Mouse (Mus musculus) lung, postnatal 14 days (tissue): ENCODE results near the gene Rasgrp4.

Experiments used
- DNase-seq: peaks from one replicate; pipeline ENCODE4 v3.0.0; 2021

Gene Rasgrp4

GRCm38 (mm10) chr7:29148771-29149170 lies 14.1 kb downstream of the Rasgrp4 start:
- no peak for DNase-seq

GRCm38 (mm10) chr7:29151486-29151885 lies 16.8 kb downstream of the Rasgrp4 start:
- DNase-seq: no peak

GRCm38 (mm10) chr7:29154018-29154720 lies 19.5 kb downstream of the Rasgrp4 start:
- no peak for DNase-seq

GRCm38 (mm10) chr7:29155196-29155837 lies 20.7 kb downstream of the Rasgrp4 start:
- peak; percentile 92 for DNase-seq

- peak; percentile 86 for DNase-seq
These were observed 21.5 kb downstream of the Rasgrp4 start, which contains the start of gene Fam98c for GRCm38 (mm10) chr7:29155838-29156782. TSS of gene Fam98c (minus strand) at chr7:29156234.

- DNase-seq: no peak
These were observed 23.6 kb downstream of the Rasgrp4 start for GRCm38 (mm10) chr7:29158264-29158663.

GRCm38 (mm10) chr7:29162294-29162693 lies 27.6 kb downstream of the Rasgrp4 start:
- no peak for DNase-seq

- DNase-seq: peak; percentile 68
These were observed 28.3 kb downstream of the Rasgrp4 start for GRCm38 (mm10) chr7:29162750-29163525.

- no peak for DNase-seq
These were observed 33.0 kb downstream of the Rasgrp4 start for GRCm38 (mm10) chr7:29167656-29168055.

GRCm38 (mm10) chr7:29168121-29168695 lies 33.6 kb downstream of the Rasgrp4 start:
- DNase-seq: no peak

GRCm38 (mm10) chr7:29168791-29169230 lies 34.2 kb downstream of the Rasgrp4 start:
- DNase-seq: no peak

- peak; percentile 70 for DNase-seq
These were observed 34.8 kb downstream of the Rasgrp4 start for GRCm38 (mm10) chr7:29169231-29170065.

GRCm38 (mm10) chr7:29170066-29170754 lies 35.6 kb downstream of the Rasgrp4 start, which contains the start of the genes Ggn and Spred3:
TSS of gene Ggn (plus strand) at chr7:29170210.
TSS of gene Spred3 (minus strand) at chr7:29170411.
- peak; percentile 80 for DNase-seq

GRCm38 (mm10) chr7:29170755-29171561 lies 36.3 kb downstream of the Rasgrp4 start:
- peak; percentile 35 for DNase-seq

- DNase-seq: no peak
These were observed 37.0 kb downstream of the Rasgrp4 start for GRCm38 (mm10) chr7:29171562-29172097.

GRCm38 (mm10) chr7:29172390-29173016 lies 37.9 kb downstream of the Rasgrp4 start:
- DNase-seq: no peak

GRCm38 (mm10) chr7:29178106-29178505 lies 43.5 kb downstream of the Rasgrp4 start:
- no peak for DNase-seq

- DNase-seq: no peak
These were observed 44.7 kb downstream of the Rasgrp4 start for GRCm38 (mm10) chr7:29179323-29179722.
